Mouse (Mus musculus): ENCODE data around the gene Gli3.

DNA sequence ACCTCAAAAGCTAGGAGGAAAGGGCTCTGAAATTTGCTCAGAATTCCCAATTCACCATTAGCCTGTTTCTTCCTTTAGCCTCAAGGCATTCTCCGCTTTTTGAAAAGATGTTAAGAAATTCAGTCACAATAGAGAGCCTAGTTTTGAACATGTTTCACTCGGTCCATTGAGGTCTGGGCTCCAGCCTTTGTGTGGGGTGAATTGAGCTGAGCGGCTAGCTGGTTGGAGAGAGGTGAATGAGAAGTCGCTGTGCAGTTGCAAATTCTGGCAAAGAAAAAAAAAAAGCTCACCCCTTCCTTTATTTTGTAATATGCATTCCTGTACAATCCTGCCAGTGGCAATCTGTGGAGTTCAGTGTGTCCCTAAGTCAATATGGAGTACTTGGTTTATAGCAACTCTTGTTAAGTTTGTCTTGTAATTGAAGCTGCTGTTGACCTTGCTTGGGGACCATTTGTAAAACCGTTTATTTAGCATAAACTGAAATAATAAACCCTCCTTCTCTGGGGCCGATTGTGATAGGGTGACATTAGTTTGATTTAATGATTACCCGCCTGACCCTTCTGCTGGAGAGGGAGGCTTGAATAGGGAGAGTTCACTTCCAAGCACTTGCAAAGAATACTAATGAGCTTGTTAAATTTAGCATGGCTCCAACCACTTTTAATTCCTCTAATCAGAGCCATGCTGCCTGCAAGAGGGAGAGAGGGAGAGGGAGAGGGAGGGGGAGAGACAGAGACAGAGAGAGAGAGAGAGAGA, 81.0 kb downstream of the Gli3 start:
- no peak for TF ChIP-seq CTCF (IDR thresholded peaks at IDR 0.05; ENCODE audit: control insufficient read depth, insufficient read depth, insufficient replicate concordance, low read depth, low read length)
- TF ChIP-seq POLR2A (IDR thresholded peaks at IDR 0.05; ENCODE audit: control insufficient read depth, low read depth, low read length): no peak
